Mouse (Mus musculus) lung, adult 2 months (tissue): ENCODE data around the gene Rgs3. TPM values are rescaled to one million over a fixed set of nuclear protein-coding genes. Genes with fewer than 3 reads are reported as not detected.

ENCODE experiments used
- DNase-seq: peaks from one replicate; pipeline ENCODE4 v3.0.0; 2022
- H3K4me1 ChIP-seq: fragments of 200-500 bp; 2 replicates; pipeline ENCODE4 v1.6.1; 2011; ENCODE audit warnings: low read length; ENCODE audit not compliant: control insufficient read depth, insufficient read depth
- H3K4me3 ChIP-seq: fragments of 200-500 bp; replicated peaks from 2 replicates; pipeline ENCODE3; 2011; ENCODE audit warnings: low read depth, mild to moderate bottlenecking, control low read depth, low read length; ENCODE audit errors: extremely low read depth
- CTCF ChIP-seq: fragments of 200-500 bp; IDR thresholded peaks from 2 replicates; pipeline ENCODE4 v1.5.1; 2011; ENCODE audit warnings: mild to moderate bottlenecking, low read length, control low read depth; ENCODE audit not compliant: insufficient read depth
- POLR2A ChIP-seq: fragments of 200-500 bp; IDR thresholded peaks from 2 replicates; pipeline ENCODE4 v1.6.1; 2011; ENCODE audit warnings: low read depth, mild to moderate bottlenecking, control low read depth, low read length, borderline replicate concordance; ENCODE audit errors: extremely low read depth
- WGBS: fragments of 180-500 bp; shearing (Covaris S2); methylation state at CpG from one replicate; pipeline ENCODE4 v1.1.7; 2018; 5-methylcytosine and 5-hydroxymethylcytosine counted together
- polyA plus RNA-seq: library from polyadenylated mRNA; depleted of rRNA; stranded (reverse); fragments of >200 nt; gene quantifications from 2 replicates; pipeline ENCODE4 v1.2.3, GENCODE M21; 2012

Rgs3 gene
- polyA plus RNA-seq, 1 experiment: 97.1 TPM

- Histone ChIP-seq H3K4me3 (no peak overlapping the region), H3K4me1 (peaks cover 30% of the 10 kb centered on the region)
- WGBS: 49% methylated on average over 8 of the region's 8 CpGs
- no peak for TF ChIP-seq CTCF
- no peak for TF ChIP-seq POLR2A
- DNase-seq: no peak
These were observed 101.7 kb downstream of the Rgs3 start for GRCm38 (mm10) chr4:62661311-62661849.

GRCm38 (mm10) chr4:62663348-62663747, 103.7 kb downstream of the Rgs3 start:
- no peak for DNase-seq
- Histone ChIP-seq H3K4me1 (peaks cover 35% of the 10 kb centered on the region), H3K4me3 (no peak overlapping the region)
- WGBS: 20% methylated on average over 6 of the region's 6 CpGs
- TF ChIP-seq CTCF (no peak), POLR2A (no peak)

- Histone ChIP-seq H3K4me1 (peaks cover 44% of the 10 kb centered on the region), H3K4me3 (no peak overlapping the region)
- WGBS: 10% methylated on average over 2 of the region's 2 CpGs
- no peak for DNase-seq
- TF ChIP-seq POLR2A (no peak), CTCF (no peak)
These were observed 106.2 kb downstream of the Rgs3 start for GRCm38 (mm10) chr4:62665842-62666241.

GRCm38 (mm10) chr4:62668666-62669065, 109.0 kb downstream of the Rgs3 start:
- no peak for DNase-seq
- Histone ChIP-seq H3K4me3 (no peak overlapping the region), H3K4me1 (peaks cover 27% of the 10 kb centered on the region)
- 86% methylated on average over 8 of the region's 8 CpGs for WGBS
- TF ChIP-seq POLR2A (no peak), CTCF (no peak)

- TF ChIP-seq CTCF (no peak), POLR2A (no peak)
- Histone ChIP-seq H3K4me1 (peaks cover 23% of the 10 kb centered on the region), H3K4me3 (no peak overlapping the region)
- DNase-seq: no peak
- 48% methylated on average over 13 of the region's 13 CpGs for whole genome bisulfite sequencing
These were observed 109.7 kb downstream of the Rgs3 start for GRCm38 (mm10) chr4:62669094-62670071.

- no peak overlapping the region for H3K4me3 ChIP-seq
- H3K4me1 ChIP-seq: peaks cover 15% of the 10 kb centered on the region
- DNase-seq: no peak
- no peak for TF ChIP-seq CTCF
- 45% methylated on average over 9 of the region's 9 CpGs for WGBS
These were observed 113.9 kb downstream of the Rgs3 start for GRCm38 (mm10) chr4:62673531-62674030.

- H3K4me1 ChIP-seq: peaks cover 10% of the 10 kb centered on the region
- H3K4me3 ChIP-seq: peak overlapping the region; percentile 56
- TF ChIP-seq POLR2A: no peak
- TF ChIP-seq CTCF: no peak
- no peak for DNase-seq
- 17% methylated on average over 30 of the region's 30 CpGs for WGBS
These were observed 114.7 kb downstream of the Rgs3 start for GRCm38 (mm10) chr4:62674031-62674995.

GRCm38 (mm10) chr4:62675394-62675793, 115.7 kb downstream of the Rgs3 start:
- WGBS: 65% methylated on average over 2 of the region's 2 CpGs
- TF ChIP-seq POLR2A (no peak), CTCF (no peak)
- H3K4me3 ChIP-seq: no peak overlapping the region
- no peak for DNase-seq
- 0 out of 2 replicates have a peak, but pooled peaks cover 3% of the 10 kb centered on the region for H3K4me1 ChIP-seq

GRCm38 (mm10) chr4:62677047-62677737, 117.5 kb downstream of the Rgs3 start:
- WGBS: 72% methylated on average over 10 of the region's 10 CpGs
- H3K4me3 ChIP-seq: no peak overlapping the region
- TF ChIP-seq POLR2A: no peak
- no peak for TF ChIP-seq CTCF
- no peak for DNase-seq
- H3K4me1 ChIP-seq: peaks cover 6% of the 10 kb centered on the region; the same call in 1 of the 2 replicates
